Mouse (Mus musculus): ENCODE results near the gene Atg10. TPM values are rescaled to one million over a fixed set of nuclear protein-coding genes. Genes with fewer than 3 reads are reported as not detected.

Gene Atg10
- polyA plus RNA-seq, 1 experiment, result 9.8 TPM

- Histone ChIP-seq H3K4me3 (ENCODE audit: insufficient read depth, low read length) (no peak overlapping the region), H3K4me1 (ENCODE audit: control insufficient read depth, insufficient read depth, low read length) (peaks cover 6% of the 10 kb centered on the region), H3K27ac (ENCODE audit: insufficient read depth, low read length) (no peak overlapping the region)
- TF ChIP-seq CTCF (IDR thresholded peaks at IDR 0.05; ENCODE audit: borderline replicate concordance, insufficient read depth, low read length) (no peak), POLR2A (IDR thresholded peaks at IDR 0.05; ENCODE audit: low read depth, low read length) (no peak)
These were observed 228.6 kb downstream of the Atg10 start for GRCm38 (mm10) chr13:90995034-90995629.

GRCm38 (mm10) chr13:90993602-90994001 is 230.2 kb downstream of the Atg10 start:
- no peak overlapping the region for H3K4me3 ChIP-seq (ENCODE audit: insufficient read depth, low read length)
- H3K4me1 ChIP-seq (ENCODE audit: control insufficient read depth, insufficient read depth, low read length), result peaks cover 6% of the 10 kb centered on the region
- peak overlapping the region; percentile 76; the same call in 1 of the 2 replicates for H3K27ac ChIP-seq (ENCODE audit: insufficient read depth, low read length)
- no peak for TF ChIP-seq CTCF (IDR thresholded peaks at IDR 0.05; ENCODE audit: borderline replicate concordance, insufficient read depth, low read length)
- TF ChIP-seq POLR2A (IDR thresholded peaks at IDR 0.05; ENCODE audit: low read depth, low read length), result no peak

DNA sequence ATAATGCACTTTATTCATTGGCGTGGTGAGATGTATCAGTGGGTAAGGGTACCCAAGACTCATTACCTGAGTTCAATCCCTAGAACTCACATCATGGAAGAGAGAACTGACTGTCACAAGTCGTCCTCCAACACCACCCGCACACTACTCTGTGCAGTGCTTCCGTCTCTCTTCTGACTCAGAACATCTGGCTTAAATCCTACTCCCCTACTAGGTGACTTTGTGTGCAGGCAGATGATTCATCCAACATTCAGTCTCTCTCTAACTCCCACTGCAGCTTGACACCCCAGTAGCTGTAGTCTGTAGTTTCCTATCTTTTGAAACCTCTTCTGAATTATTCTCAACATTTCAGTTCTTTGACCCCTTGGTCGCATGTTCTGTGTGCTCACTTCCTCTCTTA is 230.8 kb downstream of the Atg10 start:
- TF ChIP-seq POLR2A (IDR thresholded peaks at IDR 0.05; ENCODE audit: low read depth, low read length), result no peak
- no peak for TF ChIP-seq CTCF (IDR thresholded peaks at IDR 0.05; ENCODE audit: borderline replicate concordance, insufficient read depth, low read length)
- no peak overlapping the region for H3K4me3 ChIP-seq (ENCODE audit: insufficient read depth, low read length)

DNA sequence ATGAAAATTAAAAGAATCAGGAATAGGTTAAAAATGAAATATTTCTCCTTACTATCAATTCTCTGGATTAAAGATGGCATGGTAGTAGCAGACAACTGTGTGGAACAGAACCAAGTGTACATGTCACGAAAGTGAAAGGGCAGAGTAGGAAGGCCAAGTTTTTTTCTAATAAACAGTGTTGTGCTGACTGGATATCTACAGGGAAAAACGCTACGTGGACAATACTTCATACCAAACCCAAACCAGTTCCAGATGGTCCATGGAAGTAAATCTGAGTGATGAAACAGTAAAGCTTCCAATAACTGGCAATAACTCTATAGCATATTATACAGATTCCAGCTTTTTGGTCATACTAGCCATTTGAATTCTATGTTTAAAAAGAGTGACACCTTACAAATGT is 235.5 kb downstream of the Atg10 start:
- H3K4me3 ChIP-seq (ENCODE audit: insufficient read depth, low read length), result no peak overlapping the region
- H3K27ac ChIP-seq (ENCODE audit: insufficient read depth, low read length), result no peak overlapping the region
- peaks cover 2% of the 10 kb centered on the region for H3K4me1 ChIP-seq (ENCODE audit: control insufficient read depth, insufficient read depth, low read length)
- TF ChIP-seq CTCF (IDR thresholded peaks at IDR 0.05; ENCODE audit: borderline replicate concordance, insufficient read depth, low read length) (no peak), POLR2A (IDR thresholded peaks at IDR 0.05; ENCODE audit: low read depth, low read length) (no peak)

More for the DNA sequence above, 230.8 kb downstream of the Atg10 start:
- Histone ChIP-seq H3K27ac (ENCODE audit: insufficient read depth, low read length) (peak overlapping the region; percentile 76), H3K4me1 (ENCODE audit: control insufficient read depth, insufficient read depth, low read length) (peaks cover 6% of the 10 kb centered on the region)

- H3K4me1 ChIP-seq (ENCODE audit: control insufficient read depth, insufficient read depth, low read length), result peaks cover 6% of the 10 kb centered on the region
- H3K4me3 ChIP-seq (ENCODE audit: insufficient read depth, low read length), result no peak overlapping the region
- H3K27ac ChIP-seq (ENCODE audit: insufficient read depth, low read length), result no peak overlapping the region
- TF ChIP-seq CTCF (IDR thresholded peaks at IDR 0.05; ENCODE audit: borderline replicate concordance, insufficient read depth, low read length) (no peak), POLR2A (IDR thresholded peaks at IDR 0.05; ENCODE audit: low read depth, low read length) (no peak)
These were observed 238.4 kb downstream of the Atg10 start for GRCm38 (mm10) chr13:90985417-90985816.

DNA sequence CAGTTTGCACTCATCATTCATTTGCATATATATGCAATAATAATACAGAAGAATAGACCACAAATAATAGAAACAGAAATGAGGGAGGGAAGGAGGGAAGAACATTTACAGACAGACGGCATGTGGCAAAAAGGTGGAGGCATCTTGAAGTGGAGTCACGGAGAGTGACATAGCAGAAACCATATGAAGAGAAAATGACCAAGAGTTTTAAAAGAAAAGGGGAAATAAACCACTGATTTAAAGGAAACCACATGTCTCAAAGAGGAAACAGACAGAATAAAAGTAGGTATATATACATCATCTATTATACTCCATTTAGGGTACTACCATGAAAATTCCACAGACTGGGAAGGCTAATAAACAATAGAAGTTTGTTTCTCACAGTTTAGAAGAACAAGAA is 239.7 kb downstream of the Atg10 start:
- H3K4me3 ChIP-seq (ENCODE audit: insufficient read depth, low read length), result no peak overlapping the region
- peaks cover 6% of the 10 kb centered on the region for H3K4me1 ChIP-seq (ENCODE audit: control insufficient read depth, insufficient read depth, low read length)
- TF ChIP-seq POLR2A (IDR thresholded peaks at IDR 0.05; ENCODE audit: low read depth, low read length), result no peak
- no peak for TF ChIP-seq CTCF (IDR thresholded peaks at IDR 0.05; ENCODE audit: borderline replicate concordance, insufficient read depth, low read length)
- H3K27ac ChIP-seq (ENCODE audit: insufficient read depth, low read length), result no peak overlapping the region

DNA sequence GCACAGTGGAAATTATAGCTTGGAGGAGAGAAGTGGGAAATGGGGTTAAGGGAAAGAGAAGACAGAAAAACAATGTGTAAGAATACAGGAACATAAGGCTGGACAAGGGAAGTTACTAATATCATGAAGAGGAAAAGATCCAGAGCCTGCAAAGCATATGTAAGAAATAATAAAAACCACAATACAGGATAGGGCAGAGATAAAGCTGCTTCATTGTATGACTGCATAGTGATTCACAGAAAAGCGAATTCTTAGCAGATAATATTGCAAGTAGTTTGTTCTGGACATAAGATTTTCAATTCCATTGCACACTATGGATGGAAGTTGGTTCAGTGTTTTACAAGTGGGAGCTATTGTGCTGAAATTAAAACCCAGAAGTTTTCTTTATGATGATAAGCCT is 242.0 kb downstream of the Atg10 start:
- Histone ChIP-seq H3K27ac (ENCODE audit: insufficient read depth, low read length) (peak overlapping the region; percentile 52), H3K4me3 (ENCODE audit: insufficient read depth, low read length) (no peak overlapping the region), H3K4me1 (ENCODE audit: control insufficient read depth, insufficient read depth, low read length) (peaks cover 6% of the 10 kb centered on the region)
- TF ChIP-seq POLR2A (IDR thresholded peaks at IDR 0.05; ENCODE audit: low read depth, low read length) (no peak), CTCF (IDR thresholded peaks at IDR 0.05; ENCODE audit: borderline replicate concordance, insufficient read depth, low read length) (no peak)

DNA sequence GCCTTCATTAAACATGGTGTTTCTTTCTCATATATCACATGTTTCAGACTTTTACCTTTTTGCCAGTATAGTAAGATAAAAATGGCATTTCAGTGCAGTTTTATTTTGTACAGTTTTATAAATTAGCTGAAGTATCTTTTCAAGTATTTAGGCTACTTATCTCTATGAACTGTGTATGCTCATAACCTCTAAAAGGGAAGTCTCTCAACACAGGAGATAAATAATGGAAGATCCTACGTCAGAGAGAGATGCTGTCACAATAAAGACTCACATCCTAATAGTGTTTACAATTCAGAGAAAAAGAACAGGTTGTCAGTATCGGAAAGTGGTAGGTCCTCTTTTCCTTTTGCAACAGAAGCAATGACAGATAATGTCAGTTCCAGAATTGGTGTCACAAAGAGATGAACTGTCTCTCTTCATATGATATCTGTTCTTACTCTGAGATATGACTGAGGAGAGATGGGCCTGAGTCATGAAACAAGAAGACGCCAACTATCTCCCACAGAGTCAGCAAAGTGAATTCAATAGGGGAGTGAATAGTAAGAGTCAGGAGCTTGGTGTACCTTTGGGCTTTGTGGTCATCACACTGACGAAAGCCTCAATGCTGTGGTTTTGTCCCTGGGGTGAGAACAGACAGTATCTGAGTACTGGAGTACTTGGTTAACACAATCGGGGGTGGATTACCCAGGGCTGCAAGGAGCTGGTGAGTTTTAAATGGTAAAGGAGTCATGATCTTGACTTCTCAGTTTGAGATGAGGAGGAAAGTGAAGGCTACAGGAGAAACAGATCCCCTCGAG is 242.7 kb downstream of the Atg10 start:
- no peak overlapping the region for H3K4me3 ChIP-seq (ENCODE audit: insufficient read depth, low read length)
- H3K27ac ChIP-seq (ENCODE audit: insufficient read depth, low read length), result peak overlapping the region; percentile 52
- no peak for TF ChIP-seq POLR2A (IDR thresholded peaks at IDR 0.05; ENCODE audit: low read depth, low read length)
- H3K4me1 ChIP-seq (ENCODE audit: control insufficient read depth, insufficient read depth, low read length), result peaks cover 6% of the 10 kb centered on the region

GRCm38 (mm10) chr13:90977057-90977456 is 246.7 kb downstream of the Atg10 start:
- no peak overlapping the region for H3K4me3 ChIP-seq (ENCODE audit: insufficient read depth, low read length)
- H3K4me1 ChIP-seq (ENCODE audit: control insufficient read depth, insufficient read depth, low read length), result peaks cover 2% of the 10 kb centered on the region
- TF ChIP-seq POLR2A (IDR thresholded peaks at IDR 0.05; ENCODE audit: low read depth, low read length), result no peak
- no peak for TF ChIP-seq CTCF (IDR thresholded peaks at IDR 0.05; ENCODE audit: borderline replicate concordance, insufficient read depth, low read length)
- H3K27ac ChIP-seq (ENCODE audit: insufficient read depth, low read length), result no peak overlapping the region

GRCm38 (mm10) chr13:90973409-90973808 is 250.4 kb downstream of the Atg10 start:
- H3K27ac ChIP-seq (ENCODE audit: insufficient read depth, low read length), result no peak overlapping the region
- H3K4me1 ChIP-seq (ENCODE audit: control insufficient read depth, insufficient read depth, low read length), result no peaks in the 10 kb centered on the region
- H3K4me3 ChIP-seq (ENCODE audit: insufficient read depth, low read length), result no peak overlapping the region
- TF ChIP-seq POLR2A (IDR thresholded peaks at IDR 0.05; ENCODE audit: low read depth, low read length) (no peak), CTCF (IDR thresholded peaks at IDR 0.05; ENCODE audit: borderline replicate concordance, insufficient read depth, low read length) (no peak)
